In genomic region chr3:93553765-93554378, GRCm38 (mm10) we compare ENCODE assay signal across 8 mouse cellular contexts. TPM values are rescaled to one million over a fixed set of nuclear protein-coding genes. Genes with fewer than 3 reads are reported as not detected.
DNase-seq lines count a peak whose midpoint lies in the region; ATAC-seq and TF ChIP-seq lines count a peak whose summit lies in the region.
"Had no signal": no experiment of that assay in that cellular context is flagged by ENCODE, and none has a peak within 500 bp of the region (broad histone marks: within the 10 kb centered on the region; RNA-seq: fewer than 3 reads in every experiment).

No protein-coding gene starts in this region.

- peak overlapping the region; percentile 71; the same call in 1 of the 2 replicates for H3K27ac ChIP-seq in lung, embryonic 16.5 days (ENCODE audit: low read length)
- H3K27ac ChIP-seq in gastrocnemius, adult 2 months = peak overlapping the region; percentile 94
- no peak overlapping the region for H3K27ac ChIP-seq in intestine, embryonic 14.5 days (ENCODE audit: low read depth)
- H3K27ac ChIP-seq in neural tube, embryonic 15.5 days (replicated peaks) = no peak overlapping the region

- no peaks in the 10 kb centered on the region for H3K36me3 ChIP-seq in lung, embryonic 16.5 days (ENCODE audit: control insufficient read depth, insufficient read depth, low read length)
- H3K36me3 ChIP-seq in intestine, embryonic 14.5 days (ENCODE audit: control insufficient read depth, insufficient read depth, low read length) = no peaks in the 10 kb centered on the region
- no peaks in the 10 kb centered on the region for H3K36me3 ChIP-seq in neural tube, embryonic 15.5 days
- H3K36me3 ChIP-seq: lung, embryonic 15.5 days had no signal

- peaks cover 22% of the 10 kb centered on the region for H3K4me1 ChIP-seq in lung, embryonic 16.5 days (replicated peaks; ENCODE audit: control insufficient read depth, insufficient read depth, low read length)
- peaks cover 25% of the 10 kb centered on the region for H3K4me1 ChIP-seq in intestine, embryonic 14.5 days (replicated peaks; ENCODE audit: control insufficient read depth, insufficient read depth, low read length)
- H3K4me1 ChIP-seq in neural tube, embryonic 15.5 days = peaks cover 13% of the 10 kb centered on the region

- H3K9ac ChIP-seq in lung, embryonic 16.5 days (ENCODE audit: low read length) = no peak overlapping the region
- H3K9ac ChIP-seq in intestine, embryonic 14.5 days (ENCODE audit: low read length) = no peak overlapping the region
- no peak overlapping the region for H3K9ac ChIP-seq in neural tube, embryonic 15.5 days (replicated peaks)

- H3K4me3 ChIP-seq in lung, embryonic 16.5 days (ENCODE audit: low read length) = peak overlapping the region; percentile 66
- H3K4me3 ChIP-seq in gastrocnemius, adult 2 months = peak overlapping the region; percentile 80
- H3K4me3 ChIP-seq in intestine, embryonic 14.5 days (ENCODE audit: low read depth, low read length) = no peak overlapping the region
- H3K4me3 ChIP-seq in neural tube, embryonic 15.5 days (replicated peaks) = 0 out of 2 replicates have a peak overlapping the region, but pooled peaks have one; percentile 50

- H3K4me2 ChIP-seq in lung, embryonic 16.5 days (ENCODE audit: low read depth, low read length) = peak overlapping the region; percentile 71; the same call in 1 of the 2 replicates
- peak overlapping the region; percentile 59 for H3K4me2 ChIP-seq in intestine, embryonic 14.5 days (ENCODE audit: low read length)
- peak overlapping the region; percentile 86; the same call in 1 of the 2 replicates for H3K4me2 ChIP-seq in neural tube, embryonic 15.5 days

- no peak for TF ChIP-seq CTCF in gastrocnemius, adult 2 months (IDR thresholded peaks at IDR 0.05)

- H3K9me3 ChIP-seq in lung, embryonic 16.5 days (ENCODE audit: control insufficient read depth, low read length) = no peaks in the 10 kb centered on the region
- H3K9me3 ChIP-seq in intestine, embryonic 14.5 days (ENCODE audit: control insufficient read depth, low read length) = no peaks in the 10 kb centered on the region
- no peaks in the 10 kb centered on the region for H3K9me3 ChIP-seq in neural tube, embryonic 15.5 days (replicated peaks)
- H3K9me3 ChIP-seq: lung, embryonic 15.5 days had no signal

- no peaks in the 10 kb centered on the region for H3K27me3 ChIP-seq in lung, embryonic 16.5 days (ENCODE audit: control insufficient read depth, insufficient read depth, low read depth, low read length)
- H3K27me3 ChIP-seq in intestine, embryonic 14.5 days (replicated peaks; ENCODE audit: control insufficient read depth, insufficient read depth, low read length) = no peaks in the 10 kb centered on the region
- H3K27me3 ChIP-seq in neural tube, embryonic 15.5 days (replicated peaks) = peaks cover 13% of the 10 kb centered on the region
- H3K27me3 ChIP-seq: lung, embryonic 15.5 days had no signal

- no peak for ATAC-seq in lung, embryonic 16.5 days (ENCODE audit: low read depth)
- ATAC-seq in intestine, embryonic 14.5 days (replicated peaks; ENCODE audit: low FRiP score, low TSS enrichment, low read depth) = no peak
- no peak for ATAC-seq in neural tube, embryonic 15.5 days (ENCODE audit: low FRiP score)

- WGBS in lung, embryonic 16.5 days = 40% methylated on average over 9 of the region's 9 CpGs
- WGBS in intestine, embryonic 14.5 days = 38% methylated on average over 9 of the region's 9 CpGs
- WGBS in neural tube, embryonic 15.5 days = 72% methylated on average over 9 of the region's 9 CpGs

- intact Hi-C loops in gastrocnemius, adult 2 months (cut with DNase I) = no loop called here

- DNase-seq in lung, postnatal 10 days = no peak
- DNase-seq in gastrocnemius, adult 2 months = peak; percentile 47
- DNase-seq in intestine, embryonic 14.5 days (ENCODE audit: low spot score) = no peak
- no peak for DNase-seq in ovary, adult 18-20 months (ENCODE audit: low spot score)
- DNase-seq in thymus, postnatal 0 days (ENCODE audit: low spot score) = no peak

RNA-seq across cellular contexts. Expression of gene S100a10, which starts 1.0 kb away (rescaled TPM):
- 320 and 322 TPM in 2 replicates for polyA plus RNA-seq in lung, embryonic 16.5 days (2015; fragmentation: Nextera tagmentation; extraction: Ambion mirVana)
- total RNA-seq in gastrocnemius, adult 2 months (2021) = 10 to 100 TPM; 29.0 to 61.7 TPM
- polyA plus RNA-seq in intestine, embryonic 14.5 days (2014; fragmentation: Nextera tagmentation; extraction: Ambion mirVana) = 497 and 519 TPM in 2 replicates
- 284 and 336 TPM in 2 replicates for polyA plus RNA-seq in neural tube, embryonic 15.5 days (2015; fragmentation: Nextera tagmentation; extraction: Ambion mirVana)
- polyA plus RNA-seq in thymus, postnatal 0 days (2015; fragmentation: Nextera tagmentation; extraction: Ambion mirVana) = 485 and 530 TPM in 2 replicates

RNA-seq across cellular contexts. Expression of gene S100a11, which starts 33.6 kb away (rescaled TPM):
- polyA plus RNA-seq in lung, embryonic 16.5 days (2015; fragmentation: Nextera tagmentation; extraction: Ambion mirVana) = 1,535 and 1,592 TPM in 2 replicates
- 10 to 100 TPM; 27.0 to 48.3 TPM for total RNA-seq in gastrocnemius, adult 2 months (2021)
- polyA plus RNA-seq in intestine, embryonic 14.5 days (2014; fragmentation: Nextera tagmentation; extraction: Ambion mirVana) = 946 TPM in 2 replicates
- polyA plus RNA-seq in neural tube, embryonic 15.5 days (2015; fragmentation: Nextera tagmentation; extraction: Ambion mirVana) = 235 and 481 TPM in 2 replicates
- 1,245 and 1,274 TPM in 2 replicates for polyA plus RNA-seq in thymus, postnatal 0 days (2015; fragmentation: Nextera tagmentation; extraction: Ambion mirVana)

Comparison
In these comparisons a context has a peak if more than half of its experiments do, and no peak if none do; other contexts are left out.
1. H3K27ac ChIP-seq: peak in lung, embryonic 16.5 days (single experiment) and gastrocnemius, adult 2 months (single experiment); none in intestine, embryonic 14.5 days (single experiment) and neural tube, embryonic 15.5 days (single experiment).
2. Peak in every context shown above with its lines, with median percentiles within 50 percentile points of each other: H3K4me2 ChIP-seq.